Mouse (Mus musculus) spleen, adult 10 weeks (tissue): ENCODE results near the gene Haus5. TPM values are rescaled to one million over a fixed set of nuclear protein-coding genes. Genes with fewer than 3 reads are reported as not detected.

Experiments
- polyA plus RNA-seq: library from polyadenylated mRNA; stranded (reverse); fragments of 350-450 nt; fragmentation: Illumina TruSeq; extraction: RNeasy Lipid Tissue Mini Kit (QIAGEN cat#74804); gene quantifications from one replicate; pipeline ENCODE4 v1.2.3, GENCODE M21; 2015; ENCODE audit warnings: low replicate concordance; ENCODE audit not compliant: insufficient read depth

The Haus5 gene
- polyA plus RNA-seq = 27.1 TPM

GRCm38 (mm10) chr7:30664529-30665200, at the start of gene Haus5:
Gene Haus5 (minus strand): TSS chr7:30664994.

GRCm38 (mm10) chr7:30711942-30712341, 47.1 kb upstream of the Haus5 start, which contains the start of gene Atp4a:
Gene Atp4a (plus strand): TSS chr7:30712209.

GRCm38 (mm10) chr7:30698589-30698988, 33.8 kb upstream of the Haus5 start, which contains the start of gene 2200002J24Rik:
Gene 2200002J24Rik (plus strand): TSS chr7:30698926.

GRCm38 (mm10) chr7:30671480-30671879, 6.7 kb upstream of the Haus5 start, which contains the start of gene Pmis2:
Gene Pmis2 (minus strand): TSS chr7:30671605.

GRCm38 (mm10) chr7:30649591-30650540, 14.9 kb downstream of the Haus5 start, which contains the start of gene Rbm42:
Gene Rbm42 (minus strand): TSS chr7:30650317.

GRCm38 (mm10) chr7:30635752-30636151, 29.0 kb downstream of the Haus5 start, which contains the start of gene Etv2:
Gene Etv2 (minus strand): TSS chr7:30635852.

GRCm38 (mm10) chr7:30625530-30626384, 39.0 kb downstream of the Haus5 start, which contains the start of gene Cox6b1:
Gene Cox6b1 (minus strand): TSS chr7:30626151.

GRCm38 (mm10) chr7:30612654-30613402, 52.0 kb downstream of the Haus5 start, which contains the start of gene Upk1a:
Gene Upk1a (minus strand): TSS chr7:30612847.

Other genes starting within 250 kb of the Haus5 start
- 34.7 TPM for gene Hcst, start 245.1 kb downstream of the Haus5 start, polyA plus RNA-seq
- gene Nfkbid, start 243.3 kb downstream of the Haus5 start, polyA plus RNA-seq = 36.4 TPM
- 0.81 TPM for gene Aplp1, start 219.5 kb downstream of the Haus5 start, polyA plus RNA-seq
- not detected for gene Kirrel2, start 207.3 kb downstream of the Haus5 start, polyA plus RNA-seq
- 0.26 TPM for gene Nphs1, start 206.7 kb downstream of the Haus5 start, polyA plus RNA-seq
- gene Prodh2, start 171.4 kb downstream of the Haus5 start, polyA plus RNA-seq = not detected
- gene Arhgap33, start 129.9 kb downstream of the Haus5 start, polyA plus RNA-seq = 2.3 TPM
- gene Hspb6, start 112.8 kb downstream of the Haus5 start, polyA plus RNA-seq = 6.5 TPM
- 6.0 TPM for gene Proser3, start 112.7 kb downstream of the Haus5 start, polyA plus RNA-seq
- gene Lin37, start 105.2 kb downstream of the Haus5 start, polyA plus RNA-seq = 50.0 TPM
- gene U2af1l4, start 101.7 kb downstream of the Haus5 start, polyA plus RNA-seq = 48.4 TPM
- 21.5 TPM for gene Gm49396, start 101.7 kb downstream of the Haus5 start, polyA plus RNA-seq
- 134 TPM for gene Psenen, start 101.4 kb downstream of the Haus5 start, polyA plus RNA-seq
- gene Igflr1, start 99.6 kb downstream of the Haus5 start, polyA plus RNA-seq = not detected
- gene Kmt2b, start 76.3 kb downstream of the Haus5 start, polyA plus RNA-seq = 45.0 TPM
- 2.5 TPM for gene Zbtb32, start 66.1 kb downstream of the Haus5 start, polyA plus RNA-seq
- gene Upk1a, start 52.1 kb downstream of the Haus5 start, polyA plus RNA-seq = 0.22 TPM
- gene Cox6b1, start 38.8 kb downstream of the Haus5 start, polyA plus RNA-seq = 519 TPM
- not detected for gene Etv2, start 29.1 kb downstream of the Haus5 start, polyA plus RNA-seq
- 12.1 TPM for gene Rbm42, start 14.7 kb downstream of the Haus5 start, polyA plus RNA-seq
- not detected for gene Pmis2, start 6.6 kb upstream of the Haus5 start, polyA plus RNA-seq
- not detected for gene 2200002J24Rik, start 33.9 kb upstream of the Haus5 start, polyA plus RNA-seq
- not detected for gene Atp4a, start 47.2 kb upstream of the Haus5 start, polyA plus RNA-seq
- 51.8 TPM for gene Tmem147, start 64.5 kb upstream of the Haus5 start, polyA plus RNA-seq
- gene Gapdhs, start 78.7 kb upstream of the Haus5 start, polyA plus RNA-seq = not detected
- gene Sbsn, start 86.5 kb upstream of the Haus5 start, polyA plus RNA-seq = 5.4 TPM
- 0.43 TPM for gene Dmkn, start 98.8 kb upstream of the Haus5 start, polyA plus RNA-seq
- not detected for gene Krtdap, start 122.9 kb upstream of the Haus5 start, polyA plus RNA-seq
- 23.9 TPM for gene Ffar2, start 158.8 kb upstream of the Haus5 start, polyA plus RNA-seq
- 0.41 TPM for gene Ffar3, start 191.2 kb upstream of the Haus5 start, polyA plus RNA-seq
- gene Ffar1, start 196.6 kb upstream of the Haus5 start, polyA plus RNA-seq = 29.4 TPM
- gene Cd22, start 215.3 kb upstream of the Haus5 start, polyA plus RNA-seq = 692 TPM
- gene Mag, start 249.9 kb upstream of the Haus5 start, polyA plus RNA-seq = 1.0 TPM